Mouse (Mus musculus) testis, adult 2 months (tissue): ENCODE measurements around the gene Nppc. TPM values are rescaled to one million over a fixed set of nuclear protein-coding genes. Genes with fewer than 3 reads are reported as not detected.

Experiments
- H3K27ac ChIP-seq: fragments of 200-500 bp; 2 replicates; pipeline ENCODE4 v1.5.1; 2012; ENCODE audit warnings: low read depth, low read length; ENCODE audit not compliant: control insufficient read depth, insufficient read depth
- H3K27me3 ChIP-seq: fragments of 200-500 bp; 2 replicates; pipeline ENCODE4 v1.6.1; 2012; ENCODE audit warnings: mild to moderate bottlenecking, low read length, moderate library complexity; ENCODE audit not compliant: control insufficient read depth, insufficient read depth
- H3K36me3 ChIP-seq: fragments of 200-500 bp; 2 replicates; pipeline ENCODE4 v1.6.1; 2012; ENCODE audit warnings: mild to moderate bottlenecking, low read length; ENCODE audit not compliant: control insufficient read depth, insufficient read depth
- H3K4me1 ChIP-seq: fragments of 200-500 bp; 2 replicates; pipeline ENCODE4 v1.6.1; 2012; ENCODE audit warnings: low read length; ENCODE audit not compliant: control insufficient read depth, insufficient read depth
- H3K4me3 ChIP-seq: fragments of 200-500 bp; 2 replicates; pipeline ENCODE4 v1.5.1; 2012; ENCODE audit warnings: low read depth, mild to moderate bottlenecking, low read length, moderate library complexity, mixed read lengths; ENCODE audit not compliant: control insufficient read depth
- CTCF ChIP-seq: fragments of 200-500 bp; IDR thresholded peaks from 2 replicates; pipeline ENCODE4 v1.5.1; 2012; ENCODE audit warnings: low read depth, mild to moderate bottlenecking, inconsistent platforms, low read length, moderate library complexity; ENCODE audit not compliant: control insufficient read depth, insufficient read depth, insufficient replicate concordance
- POLR2A ChIP-seq: fragments of 200-500 bp; IDR thresholded peaks from 2 replicates; pipeline ENCODE4 v1.6.1; 2012; ENCODE audit warnings: low read depth, mild to moderate bottlenecking, inconsistent platforms, low read length, moderate library complexity; ENCODE audit not compliant: control insufficient read depth
- polyA plus RNA-seq: library from polyadenylated mRNA; depleted of rRNA; stranded (reverse); fragments of >200 nt; gene quantifications from 2 replicates; pipeline ENCODE4 v1.2.3, GENCODE M21; 2012

The Nppc gene
- polyA plus RNA-seq, 1 experiment, result 0.23 TPM

DNA sequence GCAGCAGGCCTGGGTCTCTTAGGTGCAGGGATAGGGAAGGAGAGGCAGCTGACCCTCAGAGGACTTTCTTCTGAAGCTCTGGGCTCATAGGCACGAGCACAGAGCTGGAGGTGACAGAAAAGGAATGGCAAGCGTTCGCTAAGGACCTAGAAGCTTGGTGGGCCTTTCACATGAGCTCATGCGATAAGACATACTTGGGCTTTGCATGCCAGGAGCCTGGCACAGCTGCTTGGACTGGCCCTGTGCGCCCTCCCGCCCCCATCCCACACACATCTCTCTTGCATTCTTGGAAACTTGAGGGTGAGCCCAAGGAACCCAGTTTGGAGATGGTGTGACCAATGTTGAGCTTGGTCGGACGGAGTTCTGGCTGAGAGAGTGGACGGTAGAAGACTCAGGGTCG, 8.3 kb upstream of the Nppc start:
- Histone ChIP-seq H3K27ac (no peak overlapping the region), H3K4me1 (peaks cover 9% of the 10 kb centered on the region), H3K36me3 (no peaks in the 10 kb centered on the region), H3K27me3 (no peaks in the 10 kb centered on the region), H3K4me3 (no peak overlapping the region)
- TF ChIP-seq CTCF (no peak), POLR2A (no peak)

- TF ChIP-seq CTCF (no peak), POLR2A (no peak)
- Histone ChIP-seq H3K36me3 (no peaks in the 10 kb centered on the region), H3K4me3 (no peak overlapping the region), H3K27ac (no peak overlapping the region), H3K27me3 (no peaks in the 10 kb centered on the region), H3K4me1 (peaks cover 9% of the 10 kb centered on the region)
These were observed 7.3 kb upstream of the Nppc start for GRCm38 (mm10) chr1:86677624-86678023.

GRCm38 (mm10) chr1:86675126-86675525, 4.8 kb upstream of the Nppc start:
- TF ChIP-seq POLR2A (no peak), CTCF (no peak)
- H3K36me3 ChIP-seq, result no peaks in the 10 kb centered on the region
- H3K27me3 ChIP-seq, result no peaks in the 10 kb centered on the region

DNA sequence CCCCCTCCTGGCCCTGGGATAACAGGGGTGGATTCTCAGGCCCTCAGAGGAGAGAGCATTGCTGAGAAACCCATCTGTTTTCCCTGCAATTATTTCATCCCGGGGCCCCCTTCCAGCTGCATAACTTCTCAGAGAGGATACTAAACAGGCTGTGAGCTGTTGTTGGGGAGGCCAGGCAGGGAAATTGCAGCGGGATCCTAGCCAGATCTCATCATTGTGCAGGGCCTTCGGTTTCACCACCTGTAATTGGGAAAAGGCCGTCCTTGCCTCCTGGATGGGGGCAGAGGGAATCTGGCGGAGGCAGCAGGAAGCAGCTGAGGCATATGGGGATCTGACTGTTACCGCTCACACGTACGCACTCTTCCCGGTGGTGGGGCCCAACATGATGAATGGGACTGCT, 4.0 kb upstream of the Nppc start:
- Histone ChIP-seq H3K27ac (no peak overlapping the region), H3K27me3 (no peaks in the 10 kb centered on the region), H3K4me3 (no peak overlapping the region), H3K4me1 (peaks cover 17% of the 10 kb centered on the region), H3K36me3 (no peaks in the 10 kb centered on the region)
- TF ChIP-seq POLR2A (no peak), CTCF (no peak)

More at GRCm38 (mm10) chr1:86675126-86675525, 4.8 kb upstream of the Nppc start:
- no peak overlapping the region for H3K4me3 ChIP-seq
- no peak overlapping the region for H3K27ac ChIP-seq
- H3K4me1 ChIP-seq, result peaks cover 12% of the 10 kb centered on the region

- H3K27ac ChIP-seq, result no peak overlapping the region
- H3K27me3 ChIP-seq, result no peaks in the 10 kb centered on the region
- H3K36me3 ChIP-seq, result no peaks in the 10 kb centered on the region
- peak overlapping the region; percentile 62 for H3K4me3 ChIP-seq
- peak; percentile 74; the same call in 1 of the 2 replicates for TF ChIP-seq CTCF
- no peak for TF ChIP-seq POLR2A
- peaks cover 12% of the 10 kb centered on the region for H3K4me1 ChIP-seq
These were observed 658 bp downstream of the Nppc start for GRCm38 (mm10) chr1:86669552-86670273.

- H3K36me3 ChIP-seq, result no peaks in the 10 kb centered on the region
- peaks cover 5% of the 10 kb centered on the region for H3K4me1 ChIP-seq
- no peak overlapping the region for H3K27ac ChIP-seq
- H3K27me3 ChIP-seq, result no peaks in the 10 kb centered on the region
- TF ChIP-seq CTCF (no peak), POLR2A (no peak)
- no peak overlapping the region for H3K4me3 ChIP-seq
These were observed 5.3 kb downstream of the Nppc start for GRCm38 (mm10) chr1:86665091-86665490.

DNA sequence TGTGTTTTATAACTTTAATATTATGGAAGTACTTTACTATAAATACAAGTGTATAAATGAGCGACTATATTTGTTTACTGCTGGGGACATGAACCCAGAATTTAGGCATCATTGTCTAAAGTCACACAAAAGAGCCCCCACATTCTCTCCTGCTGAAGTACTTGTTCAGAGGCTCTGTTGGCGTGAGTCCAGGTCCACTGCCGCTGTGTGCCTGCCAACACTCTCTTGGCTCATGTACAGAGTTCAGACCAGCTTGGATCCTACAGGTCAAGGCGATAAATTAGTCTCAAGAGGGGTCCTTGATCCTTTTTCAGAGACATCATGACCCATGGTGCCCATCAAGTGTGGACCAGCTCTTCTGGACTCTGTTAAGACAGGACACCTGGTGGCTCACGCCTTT, 13.3 kb downstream of the Nppc start:
- Histone ChIP-seq H3K27ac (no peak overlapping the region), H3K4me3 (no peak overlapping the region), H3K4me1 (no peaks in the 10 kb centered on the region; the same call in 1 of the 2 replicates), H3K27me3 (no peaks in the 10 kb centered on the region), H3K36me3 (no peaks in the 10 kb centered on the region)
- TF ChIP-seq CTCF (no peak), POLR2A (no peak)
